Mouse (Mus musculus) myocyte (in vitro differentiated cells): ENCODE results near the gene Entpd5. TPM values are rescaled to one million over a fixed set of nuclear protein-coding genes. Genes with fewer than 3 reads are reported as not detected.

Experiments
- H3K27me3 ChIP-seq: one replicate; pipeline ENCODE4 v1.6.1; 2011; ENCODE audit not compliant: control insufficient read depth, insufficient read depth, insufficient read length
- H3K36me3 ChIP-seq: one replicate; pipeline ENCODE4 v1.6.1; 2011; ENCODE audit not compliant: control insufficient read depth, insufficient read depth
- H3K4me2 ChIP-seq: one replicate; pipeline ENCODE4 v1.6.1; 2011; ENCODE audit warnings: low read depth, control low read depth
- H3K4me3 ChIP-seq: one replicate; pipeline ENCODE4 v1.5.1; 2011; ENCODE audit warnings: mild to moderate bottlenecking, control low read depth, moderate library complexity
- H3K79me2 ChIP-seq: one replicate; pipeline ENCODE4 v1.6.1; 2011; ENCODE audit not compliant: control insufficient read depth, insufficient read depth
- H3ac ChIP-seq: one replicate; pipeline ENCODE4 v1.6.1; 2011; ENCODE audit not compliant: control insufficient read depth, insufficient read length
- CEBPB ChIP-seq: IDR thresholded peaks from 2 replicates; pipeline ENCODE4 v1.6.1; 2011; ENCODE audit warnings: mild to moderate bottlenecking, moderate library complexity; ENCODE audit not compliant: poor library complexity, insufficient read depth, severe bottlenecking
- E2F4 ChIP-seq: IDR thresholded peaks from one replicate; pipeline ENCODE4 v1.6.1; 2011; ENCODE audit warnings: mild to moderate bottlenecking, control low read depth, moderate library complexity; ENCODE audit not compliant: insufficient read depth
- MAX ChIP-seq: IDR thresholded peaks from one replicate; pipeline ENCODE4 v1.6.1; 2011; ENCODE audit warnings: low read depth, mild to moderate bottlenecking, control low read depth
- MYOD1 ChIP-seq, 3 experiments: IDR thresholded peaks; one replicate each; pipeline ENCODE4 v1.6.1; 2011; ENCODE audit warnings: control low read depth in 2 of 3, low read depth in 2 of 3, mild to moderate bottlenecking in 2 of 3, moderate library complexity in 1 of 3; ENCODE audit not compliant: insufficient read length in 2 of 3, control insufficient read depth in 1 of 3
- MYOG ChIP-seq, 3 experiments: IDR thresholded peaks; one replicate each; pipeline ENCODE4 v1.6.1; 2011; ENCODE audit warnings: control low read depth in 2 of 3, low read depth in 2 of 3, mild to moderate bottlenecking in 2 of 3; ENCODE audit not compliant: insufficient read length in 2 of 3, control insufficient read depth in 1 of 3, insufficient read depth in 1 of 3
- POLR2A ChIP-seq: IDR thresholded peaks from one replicate; pipeline ENCODE4 v1.6.1; 2011; ENCODE audit warnings: low read depth, mild to moderate bottlenecking, control low read depth, moderate library complexity; ENCODE audit not compliant: insufficient read length
- POLR2AphosphoS2 ChIP-seq: IDR thresholded peaks from one replicate; pipeline ENCODE4 v1.6.1; 2011; ENCODE audit warnings: low read depth, control low read depth; ENCODE audit not compliant: insufficient read length
- REST ChIP-seq: IDR thresholded peaks from one replicate; pipeline ENCODE4 v1.6.1; 2011; ENCODE audit warnings: mild to moderate bottlenecking, control low read depth, moderate library complexity; ENCODE audit not compliant: insufficient read depth, insufficient read length
- SRF ChIP-seq: IDR thresholded peaks from one replicate; pipeline ENCODE4 v1.6.1; 2011; ENCODE audit warnings: low read depth; ENCODE audit not compliant: control insufficient read depth, insufficient read length
- TCF12 ChIP-seq: IDR thresholded peaks from one replicate; pipeline ENCODE4 v1.6.1; 2011; ENCODE audit warnings: mild to moderate bottlenecking, control low read depth; ENCODE audit not compliant: poor library complexity, insufficient read depth, severe bottlenecking
- TCF3 ChIP-seq: IDR thresholded peaks from one replicate; pipeline ENCODE4 v1.6.1; 2011; ENCODE audit warnings: low read depth, control low read depth; ENCODE audit not compliant: insufficient read length
- USF1 ChIP-seq: IDR thresholded peaks from one replicate; pipeline ENCODE4 v1.6.1; 2011; ENCODE audit warnings: low read depth, mild to moderate bottlenecking, control low read depth, moderate library complexity
- polyA plus RNA-seq: library from polyadenylated mRNA; unstranded; fragments of >200 nt; fragmentation: generic; extraction: Trizol; gene quantifications from one replicate; pipeline ENCODE4 v1.2.1, GENCODE M21; 2012; ENCODE audit warnings: missing spikeins

Gene Entpd5
- polyA plus RNA-seq, 1 experiment, result 6.3 TPM

DNA sequence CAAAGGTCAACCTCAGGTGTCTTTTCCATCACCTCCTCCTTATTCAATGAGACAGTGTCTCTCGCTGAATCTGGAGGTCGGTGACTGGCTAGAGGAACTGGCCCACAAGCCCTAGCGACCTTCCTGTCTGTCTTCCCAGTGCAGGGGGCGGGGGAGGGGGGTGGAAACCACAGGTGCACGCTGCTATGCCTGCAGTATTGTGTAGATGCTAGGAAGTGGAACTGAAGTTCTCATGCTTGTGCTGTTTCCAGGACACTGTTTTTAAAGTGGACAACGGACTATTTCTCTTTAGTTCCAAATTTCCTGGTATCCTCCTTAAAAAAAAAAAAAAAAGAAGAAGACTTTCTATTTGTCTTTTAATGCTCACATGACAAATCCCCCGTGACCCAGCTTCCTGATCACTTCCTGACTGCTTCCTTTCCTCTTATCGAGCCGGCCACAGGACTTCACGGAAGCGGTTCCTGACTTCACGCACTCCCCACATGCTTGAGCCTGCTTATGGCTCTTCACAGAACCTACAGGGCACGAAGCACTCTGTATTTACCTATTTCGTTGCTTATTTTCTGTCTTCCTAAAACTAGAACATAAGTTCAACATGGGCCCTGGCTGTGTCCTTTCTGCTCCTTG, 19.9 kb downstream of the Entpd5 start:
- Histone ChIP-seq H3K36me3 (no peaks in the 10 kb centered on the region), H3K4me3 (no peak overlapping the region), H3ac (no peak overlapping the region), H3K79me2 (no peaks in the 10 kb centered on the region), H3K4me2 (no peak overlapping the region), H3K27me3 (no peaks in the 10 kb centered on the region)
- TF ChIP-seq MYOG (IDR thresholded peaks at IDR 0.05; ENCODE audit: control insufficient read depth in 1 of 3, insufficient read depth in 1 of 3, insufficient read length in 2 of 3, low read depth in 2 of 3) (no peak), POLR2A (no peak), MAX (no peak), TCF12 (no peak), MYOD1 (IDR thresholded peaks at IDR 0.05; ENCODE audit: control insufficient read depth in 1 of 3, insufficient read length in 2 of 3, low read depth in 2 of 3) (no peak), CEBPB (no peak), USF1 (no peak), TCF3 (no peak), E2F4 (no peak), REST (no peak), SRF (no peak), POLR2AphosphoS2 (no peak)

DNA sequence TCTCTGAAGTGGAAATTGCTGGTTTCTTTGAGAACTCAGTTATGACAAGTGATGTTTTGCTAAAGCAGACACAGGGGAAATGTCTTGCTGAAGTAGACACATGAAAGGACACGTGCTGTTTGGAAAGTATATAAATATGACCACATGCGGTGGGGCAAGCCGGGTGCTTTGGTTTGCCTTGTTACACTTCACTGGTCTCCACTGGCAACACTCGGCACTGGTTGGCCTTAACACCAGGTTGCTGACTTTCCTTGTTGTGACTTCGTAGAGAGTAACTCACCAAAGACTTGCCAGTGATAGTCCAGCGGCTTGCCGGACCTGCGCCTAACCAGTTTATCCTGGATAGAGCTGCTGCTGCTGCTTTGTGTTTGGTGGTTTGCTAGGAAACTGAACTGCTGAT, 20.7 kb downstream of the Entpd5 start:
- TF ChIP-seq MAX, result no peak
- TF ChIP-seq TCF12, result no peak
- no peak for TF ChIP-seq REST
- TF ChIP-seq SRF, result no peak
- TF ChIP-seq MYOG (IDR thresholded peaks at IDR 0.05; ENCODE audit: control insufficient read depth in 1 of 3, insufficient read depth in 1 of 3, insufficient read length in 2 of 3, low read depth in 2 of 3), result no peak
- no peak for TF ChIP-seq POLR2A
- TF ChIP-seq CEBPB, result no peak
- no peak for TF ChIP-seq TCF3
- no peak for TF ChIP-seq POLR2AphosphoS2
- TF ChIP-seq USF1, result no peak
- TF ChIP-seq E2F4, result no peak
- TF ChIP-seq MYOD1 (IDR thresholded peaks at IDR 0.05; ENCODE audit: control insufficient read depth in 1 of 3, insufficient read length in 2 of 3, low read depth in 2 of 3), result no peak
- no peaks in the 10 kb centered on the region for H3K27me3 ChIP-seq
- H3K36me3 ChIP-seq, result no peaks in the 10 kb centered on the region
- H3ac ChIP-seq, result no peak overlapping the region
- H3K79me2 ChIP-seq, result no peaks in the 10 kb centered on the region
- no peak overlapping the region for H3K4me3 ChIP-seq
- no peak overlapping the region for H3K4me2 ChIP-seq

DNA sequence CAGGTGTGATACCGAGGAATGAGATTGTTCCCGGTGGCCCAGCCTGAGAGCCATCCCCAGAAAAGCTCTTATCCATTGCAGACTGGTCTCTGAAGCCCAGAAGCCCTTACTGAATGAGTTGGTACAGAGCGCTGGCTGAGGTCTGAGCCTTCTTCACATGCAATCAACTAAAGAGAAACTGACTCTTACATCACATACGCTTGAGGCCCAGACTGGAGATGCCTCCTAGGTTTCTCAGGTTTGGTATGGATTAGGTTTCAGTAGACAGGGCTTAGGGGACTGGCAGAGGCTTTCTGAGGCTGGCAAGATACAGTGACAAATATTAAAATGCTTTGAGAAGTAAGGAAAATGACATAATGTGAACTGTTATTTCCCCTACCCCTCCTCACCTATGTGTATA, 23.4 kb downstream of the Entpd5 start:
- no peaks in the 10 kb centered on the region for H3K79me2 ChIP-seq
- no peaks in the 10 kb centered on the region for H3K36me3 ChIP-seq
- no peaks in the 10 kb centered on the region for H3K27me3 ChIP-seq
- H3K4me2 ChIP-seq, result no peak overlapping the region
- no peak for TF ChIP-seq MYOD1 (IDR thresholded peaks at IDR 0.05; ENCODE audit: control insufficient read depth in 1 of 3, insufficient read length in 2 of 3, low read depth in 2 of 3)
- TF ChIP-seq USF1, result no peak
- TF ChIP-seq POLR2A, result no peak
- no peak for TF ChIP-seq TCF12
- no peak for TF ChIP-seq MAX
- no peak for TF ChIP-seq SRF
- no peak for TF ChIP-seq POLR2AphosphoS2
- no peak for TF ChIP-seq MYOG (IDR thresholded peaks at IDR 0.05; ENCODE audit: control insufficient read depth in 1 of 3, insufficient read depth in 1 of 3, insufficient read length in 2 of 3, low read depth in 2 of 3)
- TF ChIP-seq CEBPB, result no peak
- TF ChIP-seq E2F4, result no peak
- no peak for TF ChIP-seq REST
- TF ChIP-seq TCF3, result no peak
- no peak overlapping the region for H3ac ChIP-seq
- no peak overlapping the region for H3K4me3 ChIP-seq

DNA sequence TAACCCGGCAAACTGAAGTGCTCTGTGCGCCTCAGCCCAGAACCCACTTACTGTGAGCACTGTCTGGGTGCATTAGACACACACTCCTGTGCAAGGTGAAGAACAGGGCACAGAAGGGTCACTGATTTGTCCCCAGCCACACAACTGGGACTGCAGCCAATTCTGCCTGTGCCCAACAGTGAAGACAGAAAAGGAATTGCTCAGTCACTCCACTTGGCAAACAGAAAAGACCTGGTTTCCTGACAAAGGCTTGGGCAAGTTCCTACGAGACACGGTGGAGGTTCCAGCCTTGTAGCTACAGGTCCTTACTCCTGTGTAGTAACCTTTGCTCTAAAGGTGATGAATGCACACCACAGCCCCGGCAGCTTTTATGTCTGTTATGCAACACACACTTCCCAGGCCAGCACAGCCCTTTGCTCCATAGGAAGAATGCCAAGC, 24.2 kb downstream of the Entpd5 start:
- Histone ChIP-seq H3K4me2 (no peak overlapping the region), H3K4me3 (no peak overlapping the region), H3K27me3 (no peaks in the 10 kb centered on the region), H3ac (no peak overlapping the region), H3K36me3 (no peaks in the 10 kb centered on the region), H3K79me2 (no peaks in the 10 kb centered on the region)
- no peak for TF ChIP-seq SRF
- no peak for TF ChIP-seq POLR2AphosphoS2
- no peak for TF ChIP-seq REST
- no peak for TF ChIP-seq USF1
- TF ChIP-seq E2F4, result no peak
- TF ChIP-seq MYOD1 (IDR thresholded peaks at IDR 0.05; ENCODE audit: control insufficient read depth in 1 of 3, insufficient read length in 2 of 3, low read depth in 2 of 3), result no peak
- no peak for TF ChIP-seq CEBPB
- TF ChIP-seq MYOG (IDR thresholded peaks at IDR 0.05; ENCODE audit: control insufficient read depth in 1 of 3, insufficient read depth in 1 of 3, insufficient read length in 2 of 3, low read depth in 2 of 3), result no peak
- no peak for TF ChIP-seq TCF12
- no peak for TF ChIP-seq POLR2A
- no peak for TF ChIP-seq MAX
- TF ChIP-seq TCF3, result no peak
